In the genomic region with DNA sequence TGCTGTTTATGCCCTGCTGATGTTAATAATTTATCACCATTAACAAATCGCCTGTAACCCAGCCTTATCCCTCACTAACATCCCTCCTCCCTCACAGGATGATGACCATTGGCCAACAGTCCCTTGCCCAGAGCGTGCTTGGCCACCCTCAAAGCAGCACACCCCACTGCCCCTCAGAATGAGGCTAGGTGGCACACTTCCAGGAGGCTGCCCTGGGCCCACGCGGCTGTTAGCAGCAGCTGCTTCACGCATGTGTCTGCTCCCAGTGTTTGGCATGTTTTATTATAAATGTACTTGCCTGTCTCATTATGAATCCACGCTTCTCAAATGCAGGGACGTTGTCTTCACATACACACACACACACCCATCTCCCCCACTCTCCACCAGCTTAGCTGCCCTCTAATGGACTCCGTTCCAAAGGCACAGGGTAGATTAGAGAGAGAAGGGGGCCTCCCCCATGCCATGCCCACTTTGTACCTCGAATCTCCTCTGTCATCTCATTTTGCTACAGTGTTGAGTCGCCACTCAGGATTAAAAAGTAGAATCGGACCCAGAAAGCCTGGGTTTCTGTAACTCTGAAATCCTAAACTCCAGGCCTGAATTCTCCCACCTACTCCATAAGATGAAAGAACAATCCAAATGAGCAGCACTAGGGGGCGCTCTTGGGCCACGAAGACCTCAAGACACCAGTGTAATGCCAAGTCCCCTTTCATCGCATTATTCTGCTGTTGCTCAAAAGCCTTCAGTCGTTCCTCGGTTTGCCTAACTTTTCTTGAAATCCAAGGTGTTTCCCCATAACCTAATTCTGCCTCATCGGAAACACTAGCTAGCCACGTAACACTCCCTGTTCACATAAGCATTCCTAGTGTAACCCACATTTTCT, we compare ENCODE assay signal across 8 mouse cellular contexts. TPM values are rescaled to one million over a fixed set of nuclear protein-coding genes. Genes with fewer than 3 reads are reported as not detected.
DNase-seq lines count a peak whose midpoint lies in the region; ATAC-seq and TF ChIP-seq lines count a peak whose summit lies in the region.

No protein-coding gene starts in this region.

- no peaks in the 10 kb centered on the region for H3K27me3 ChIP-seq in forebrain, embryonic 15.5 days

- 0 out of 2 replicates have a peak overlapping the region, but pooled peaks have one; percentile 14 for H3K27ac ChIP-seq in forebrain, embryonic 15.5 days (replicated peaks)

- peak; percentile 71 for ATAC-seq in forebrain, embryonic 15.5 days (replicated peaks)

- 23% methylated on average over 18 of the region's 18 CpGs for WGBS in forebrain, embryonic 15.5 days
- WGBS in lung, adult 2 months, result 29% methylated on average over 18 of the region's 18 CpGs

- peaks cover 25% of the 10 kb centered on the region for H3K4me1 ChIP-seq in forebrain, embryonic 15.5 days
- peaks cover 18% of the 10 kb centered on the region for H3K4me1 ChIP-seq in lung, adult 2 months (ENCODE audit: control insufficient read depth, insufficient read depth, low read length)

- TF ChIP-seq CTCF in lung, adult 2 months (IDR thresholded peaks at IDR 0.05; ENCODE audit: insufficient read depth, low read length), result peak; percentile 91

- H3K4me2 ChIP-seq in forebrain, embryonic 15.5 days (replicated peaks), result 0 out of 2 replicates have a peak overlapping the region, but pooled peaks have one; percentile 5

- no peak overlapping the region for H3K9ac ChIP-seq in forebrain, embryonic 15.5 days (replicated peaks)

- H3K9me3 ChIP-seq in forebrain, embryonic 15.5 days, result no peaks in the 10 kb centered on the region

- peak; percentile 87 for DNase-seq in Muller cell, postnatal 12 days (ENCODE audit: inconsistent ontology term)
- peak; percentile 81 for DNase-seq in cerebellum, adult 11-12 months
- peak; percentile 85 to 91 for DNase-seq in heart, postnatal 14 days
- DNase-seq in layer of hippocampus, adult 18-20 months (ENCODE audit: low spot score in 2 of 2), result peak; percentile 79 to 95
- peak; percentile 78 for DNase-seq in lung, adult 2 months
- peak; percentile 73 for DNase-seq in ovary, postnatal 36 days (ENCODE audit: low spot score)
- DNase-seq in thymus, postnatal 36 days, result peak; percentile 77 to 84

- intact Hi-C loops in heart, postnatal 14 days (cut with DNase I), result loop anchor here (1.0 to 5.0 kb wide), 3 partner anchors 57 to 267 kb away; no protein-coding TSS in a partner anchor

- TF ChIP-seq POLR2A in lung, adult 2 months (IDR thresholded peaks at IDR 0.05; ENCODE audit: borderline replicate concordance, extremely low read depth, low read depth, low read length), result no peak

- no peak overlapping the region for H3K4me3 ChIP-seq in forebrain, embryonic 15.5 days
- no peak overlapping the region for H3K4me3 ChIP-seq in lung, adult 2 months (replicated peaks; ENCODE audit: extremely low read depth, low read depth, low read length)

- no peaks in the 10 kb centered on the region for H3K36me3 ChIP-seq in forebrain, embryonic 15.5 days

RNA-seq across cellular contexts. Expression of gene Mcam, which starts 8.5 kb away (rescaled TPM):
- 11.3 and 13.1 TPM in 2 replicates for polyA plus RNA-seq in forebrain, embryonic 15.5 days (2015; fragmentation: Nextera tagmentation; extraction: Ambion mirVana)
- 10 to 100 TPM; 81.2 to 82.3 TPM for total RNA-seq in heart, postnatal 14 days (2021)
- total RNA-seq in layer of hippocampus, adult 18-20 months (2021), result 10 to 100 TPM in 1 of 2 experiments, 1 to 10 TPM in 1; 7.9 to 11.3 TPM
- 170 and 209 TPM in 2 replicates for polyA plus RNA-seq in lung, adult 2 months (2012; rRNA removed)

RNA-seq across cellular contexts. Expression of gene Rnf26, which starts 12.5 kb away (rescaled TPM):
- 39.9 and 40.1 TPM in 2 replicates for polyA plus RNA-seq in forebrain, embryonic 15.5 days (2015; fragmentation: Nextera tagmentation; extraction: Ambion mirVana)
- 10 to 100 TPM; 10.1 to 11.3 TPM for total RNA-seq in heart, postnatal 14 days (2021)
- 10 to 100 TPM; 29.7 to 29.8 TPM for total RNA-seq in layer of hippocampus, adult 18-20 months (2021)
- polyA plus RNA-seq in lung, adult 2 months (2012; rRNA removed), result 24.6 and 25.0 TPM in 2 replicates

RNA-seq across cellular contexts. Expression of gene Gm49380, which starts 12.5 kb away (rescaled TPM):
- 0.17 and 0.18 TPM in 2 replicates for polyA plus RNA-seq in forebrain, embryonic 15.5 days (2015; fragmentation: Nextera tagmentation; extraction: Ambion mirVana)
- total RNA-seq in heart, postnatal 14 days (2021), result under 1 TPM in 1 of 2 experiments, not detected in 1; 0.12 TPM
- total RNA-seq in layer of hippocampus, adult 18-20 months (2021), result under 1 TPM in 1 of 2 experiments, not detected in 1; 0.38 TPM
- 0.27 TPM in 1 of 2 replicates, not detected in the other for polyA plus RNA-seq in lung, adult 2 months (2012; rRNA removed)

RNA-seq across cellular contexts. Expression of gene C1qtnf5, which starts 18.7 kb away (rescaled TPM):
- polyA plus RNA-seq in forebrain, embryonic 15.5 days (2015; fragmentation: Nextera tagmentation; extraction: Ambion mirVana), result 2.2 and 3.6 TPM in 2 replicates
- total RNA-seq in heart, postnatal 14 days (2021), result 10 to 100 TPM; 15.2 to 19.5 TPM
- 10 to 100 TPM; 16.9 to 21.2 TPM for total RNA-seq in layer of hippocampus, adult 18-20 months (2021)
- polyA plus RNA-seq in lung, adult 2 months (2012; rRNA removed), result 29.0 and 31.0 TPM in 2 replicates

RNA-seq across cellular contexts. Expression of gene Mfrp, which starts 24.3 kb away (rescaled TPM):
- polyA plus RNA-seq in forebrain, embryonic 15.5 days (2015; fragmentation: Nextera tagmentation; extraction: Ambion mirVana), result 0.18 and 0.23 TPM in 2 replicates
- total RNA-seq in heart, postnatal 14 days (2021), result not detected
- total RNA-seq in layer of hippocampus, adult 18-20 months (2021), result 1 to 10 TPM in 1 of 2 experiments, under 1 TPM in 1; 0.30 to 1.8 TPM
- polyA plus RNA-seq in lung, adult 2 months (2012; rRNA removed), result 0.25 and 0.34 TPM in 2 replicates

Comparison
In these comparisons a context has a peak if more than half of its experiments do, and no peak if none do; other contexts are left out.
1. RNA of gene Mcam, which starts 8.5 kb away (total RNA-seq): 81.2 to 82.3 TPM in heart, postnatal 14 days; 7.9 to 11.3 TPM in layer of hippocampus, adult 18-20 months; every median in the first group is over 4 times any median in the second.
2. Peak in every context shown above with its lines, with median percentiles within 50 percentile points of each other: DNase-seq.